Mouse (Mus musculus) embryonic facial prominence, embryonic 12.5 days (tissue): Measurements from ENCODE around the gene Ckm. TPM values are rescaled to one million over a fixed set of nuclear protein-coding genes. Genes with fewer than 3 reads are reported as not detected.

Source experiments
- ATAC-seq: fragments of 200-750 bp; cut with Nextera tagmentation; 2 replicates; pipeline ENCODE4 v1.8.0; 2017; ENCODE audit not compliant: insufficient number of reproducible peaks, insufficient read depth, low FRiP score, low TSS enrichment
- H3K27ac ChIP-seq: fragments of 300-500 bp; sonication (generic); 2 replicates; pipeline ENCODE4 v1.5.1; 2016; ENCODE audit warnings: mild to moderate bottlenecking
- H3K27me3 ChIP-seq: fragments of 300-500 bp; sonication (generic); 2 replicates; pipeline ENCODE4 v1.6.1; 2016; ENCODE audit warnings: mild to moderate bottlenecking, moderate library complexity
- H3K36me3 ChIP-seq: fragments of 300-500 bp; sonication (generic); 2 replicates; pipeline ENCODE4 v1.6.1; 2016; ENCODE audit warnings: mild to moderate bottlenecking
- H3K4me1 ChIP-seq: fragments of 300-500 bp; sonication (generic); 2 replicates; pipeline ENCODE4 v1.6.1; 2016
- H3K4me2 ChIP-seq: fragments of 300-500 bp; sonication (generic); replicated peaks from 2 replicates; pipeline ENCODE4 v1.6.1; 2016; ENCODE audit warnings: mild to moderate bottlenecking, moderate library complexity
- H3K4me3 ChIP-seq: fragments of 300-500 bp; sonication (generic); 2 replicates; pipeline ENCODE4 v1.5.1; 2016; ENCODE audit warnings: mild to moderate bottlenecking
- H3K9ac ChIP-seq: fragments of 300-500 bp; sonication (generic); 2 replicates; pipeline ENCODE4 v1.6.1; 2016; ENCODE audit warnings: mild to moderate bottlenecking, moderate library complexity
- H3K9me3 ChIP-seq: fragments of 300-500 bp; sonication (generic); 2 replicates; pipeline ENCODE4 v1.6.1; 2016; ENCODE audit warnings: mild to moderate bottlenecking, moderate library complexity
- WGBS: fragments of 180-500 bp; shearing (Covaris S2); methylation state at CpG from one replicate; pipeline ENCODE4 v1.1.7; 2016; 5-methylcytosine and 5-hydroxymethylcytosine counted together
- polyA plus RNA-seq: library from polyadenylated mRNA; unstranded; fragments of >200 nt; fragmentation: Nextera tagmentation; extraction: Ambion mirVana; gene quantifications from 2 replicates; pipeline ENCODE4 v1.2.1, GENCODE M21; 2016

The Ckm gene
- polyA plus RNA-seq, 1 experiment from 2014 or later = 0.52 TPM

GRCm38 (mm10) chr7:19420121-19420520 is 15.5 kb downstream of the Ckm start:
- Histone ChIP-seq H3K9ac (no peak overlapping the region), H3K36me3 (peaks cover 6% of the 10 kb centered on the region; the same call in 1 of the 2 replicates), H3K4me3 (no peak overlapping the region), H3K4me2 (no peak overlapping the region), H3K9me3 (no peaks in the 10 kb centered on the region), H3K27ac (no peak overlapping the region), H3K27me3 (peaks cover 62% of the 10 kb centered on the region), H3K4me1 (peaks cover 4% of the 10 kb centered on the region; the same call in 1 of the 2 replicates)
- no peak for ATAC-seq
- WGBS = 7% methylated on average over 28 of the region's 28 CpGs

GRCm38 (mm10) chr7:19420821-19421636 is 16.5 kb downstream of the Ckm start:
- Histone ChIP-seq H3K9me3 (no peaks in the 10 kb centered on the region), H3K4me1 (peaks cover 4% of the 10 kb centered on the region; the same call in 1 of the 2 replicates), H3K4me3 (peak overlapping the region; percentile 25), H3K36me3 (peaks cover 14% of the 10 kb centered on the region), H3K4me2 (peak overlapping the region; percentile 54), H3K27ac (no peak overlapping the region), H3K27me3 (peaks cover 57% of the 10 kb centered on the region), H3K9ac (no peak overlapping the region)
- peak; percentile 86 for ATAC-seq
- 12% methylated on average over 43 of the region's 43 CpGs for WGBS

- peaks cover 4% of the 10 kb centered on the region; the same call in 1 of the 2 replicates for H3K4me1 ChIP-seq
- H3K4me2 ChIP-seq = no peak overlapping the region
- no peak overlapping the region for H3K9ac ChIP-seq
- no peaks in the 10 kb centered on the region for H3K9me3 ChIP-seq
- H3K36me3 ChIP-seq = peaks cover 35% of the 10 kb centered on the region
- 86% methylated on average over 3 of the region's 3 CpGs for WGBS
- no peak for ATAC-seq
- H3K27ac ChIP-seq = no peak overlapping the region
- no peak overlapping the region for H3K4me3 ChIP-seq
- peaks cover 41% of the 10 kb centered on the region for H3K27me3 ChIP-seq
These were observed 18.5 kb downstream of the Ckm start for GRCm38 (mm10) chr7:19423083-19423482.

GRCm38 (mm10) chr7:19424051-19424450 is 19.5 kb downstream of the Ckm start:
- Histone ChIP-seq H3K4me1 (peaks cover 4% of the 10 kb centered on the region; the same call in 1 of the 2 replicates), H3K27ac (no peak overlapping the region), H3K4me2 (no peak overlapping the region), H3K4me3 (no peak overlapping the region), H3K36me3 (peaks cover 44% of the 10 kb centered on the region), H3K9ac (no peak overlapping the region), H3K9me3 (no peaks in the 10 kb centered on the region), H3K27me3 (peaks cover 31% of the 10 kb centered on the region)
- no peak for ATAC-seq
- 72% methylated on average over 4 of the region's 4 CpGs for WGBS

GRCm38 (mm10) chr7:19426349-19426748 is 21.8 kb downstream of the Ckm start:
- ATAC-seq = no peak
- Histone ChIP-seq H3K9ac (no peak overlapping the region), H3K9me3 (no peaks in the 10 kb centered on the region), H3K27ac (no peak overlapping the region), H3K27me3 (peaks cover 10% of the 10 kb centered on the region; the same call in 1 of the 2 replicates), H3K36me3 (peaks cover 67% of the 10 kb centered on the region), H3K4me1 (peaks cover 3% of the 10 kb centered on the region; the same call in 1 of the 2 replicates), H3K4me3 (no peak overlapping the region), H3K4me2 (no peak overlapping the region)
- WGBS = 65% methylated on average over 6 of the region's 6 CpGs

GRCm38 (mm10) chr7:19426888-19427287 is 22.3 kb downstream of the Ckm start:
- no peak for ATAC-seq
- Histone ChIP-seq H3K4me2 (no peak overlapping the region), H3K36me3 (peaks cover 73% of the 10 kb centered on the region), H3K9me3 (no peaks in the 10 kb centered on the region), H3K9ac (no peak overlapping the region), H3K27me3 (peaks cover 4% of the 10 kb centered on the region; the same call in 1 of the 2 replicates), H3K4me1 (no peaks in the 10 kb centered on the region), H3K27ac (no peak overlapping the region), H3K4me3 (no peak overlapping the region)
- WGBS = 89% methylated on average over 6 of the region's 6 CpGs

GRCm38 (mm10) chr7:19427999-19428650 is 23.5 kb downstream of the Ckm start:
- 73% methylated on average over 15 of the region's 15 CpGs for WGBS
- H3K4me2 ChIP-seq = no peak overlapping the region
- no peak for ATAC-seq
- H3K4me3 ChIP-seq = no peak overlapping the region
- H3K36me3 ChIP-seq = peaks cover 85% of the 10 kb centered on the region
- no peaks in the 10 kb centered on the region for H3K4me1 ChIP-seq
- no peaks in the 10 kb centered on the region for H3K27me3 ChIP-seq
- no peaks in the 10 kb centered on the region for H3K9me3 ChIP-seq
- no peak overlapping the region for H3K9ac ChIP-seq
- no peak overlapping the region for H3K27ac ChIP-seq

GRCm38 (mm10) chr7:19429726-19430125 is 25.1 kb downstream of the Ckm start:
- Histone ChIP-seq H3K4me1 (no peaks in the 10 kb centered on the region), H3K36me3 (peaks cover 98% of the 10 kb centered on the region)

GRCm38 (mm10) chr7:19430402-19430801 is 25.8 kb downstream of the Ckm start:
- no peaks in the 10 kb centered on the region for H3K9me3 ChIP-seq
- 90% methylated on average over 6 of the region's 6 CpGs for WGBS
- H3K4me2 ChIP-seq = no peak overlapping the region
- H3K27ac ChIP-seq = no peak overlapping the region
- ATAC-seq = no peak
- H3K27me3 ChIP-seq = no peaks in the 10 kb centered on the region
- peaks cover 100% of the 10 kb centered on the region for H3K36me3 ChIP-seq
- H3K4me1 ChIP-seq = no peaks in the 10 kb centered on the region
- no peak overlapping the region for H3K9ac ChIP-seq
- H3K4me3 ChIP-seq = no peak overlapping the region

More at GRCm38 (mm10) chr7:19429726-19430125, 25.1 kb downstream of the Ckm start:
- no peaks in the 10 kb centered on the region for H3K9me3 ChIP-seq
- ATAC-seq = no peak
- H3K27me3 ChIP-seq = no peaks in the 10 kb centered on the region
- no peak overlapping the region for H3K4me2 ChIP-seq
- no peak overlapping the region for H3K27ac ChIP-seq
- WGBS = 74% methylated on average over 8 of the region's 8 CpGs
- H3K4me3 ChIP-seq = no peak overlapping the region
- H3K9ac ChIP-seq = no peak overlapping the region

GRCm38 (mm10) chr7:19432475-19432874 is 27.9 kb downstream of the Ckm start:
- Histone ChIP-seq H3K9ac (no peak overlapping the region), H3K4me3 (no peak overlapping the region), H3K4me1 (no peaks in the 10 kb centered on the region), H3K4me2 (no peak overlapping the region), H3K27ac (no peak overlapping the region), H3K9me3 (no peaks in the 10 kb centered on the region), H3K27me3 (no peaks in the 10 kb centered on the region), H3K36me3 (peaks cover 98% of the 10 kb centered on the region)
- ATAC-seq = no peak
- 95% methylated on average over 2 of the region's 2 CpGs for WGBS

GRCm38 (mm10) chr7:19436276-19436675 is 31.7 kb downstream of the Ckm start:
- no peak overlapping the region for H3K4me3 ChIP-seq
- WGBS = 97% methylated on average over 2 of the region's 2 CpGs
- no peaks in the 10 kb centered on the region for H3K27me3 ChIP-seq
- H3K36me3 ChIP-seq = peaks cover 90% of the 10 kb centered on the region
- no peaks in the 10 kb centered on the region for H3K9me3 ChIP-seq
- ATAC-seq = no peak
- H3K27ac ChIP-seq = no peak overlapping the region
- no peak overlapping the region for H3K4me2 ChIP-seq
- no peaks in the 10 kb centered on the region for H3K4me1 ChIP-seq
- H3K9ac ChIP-seq = no peak overlapping the region

GRCm38 (mm10) chr7:19437048-19437447 is 32.5 kb downstream of the Ckm start:
- WGBS = 82% methylated on average over 9 of the region's 9 CpGs
- H3K4me2 ChIP-seq = no peak overlapping the region
- H3K4me3 ChIP-seq = no peak overlapping the region
- no peaks in the 10 kb centered on the region for H3K9me3 ChIP-seq
- H3K9ac ChIP-seq = no peak overlapping the region
- H3K27me3 ChIP-seq = no peaks in the 10 kb centered on the region
- peaks cover 90% of the 10 kb centered on the region for H3K36me3 ChIP-seq
- H3K4me1 ChIP-seq = no peaks in the 10 kb centered on the region
- H3K27ac ChIP-seq = no peak overlapping the region
- no peak for ATAC-seq
